20 mouse cellular contexts compared by ENCODE assay signal in the genomic region with DNA sequence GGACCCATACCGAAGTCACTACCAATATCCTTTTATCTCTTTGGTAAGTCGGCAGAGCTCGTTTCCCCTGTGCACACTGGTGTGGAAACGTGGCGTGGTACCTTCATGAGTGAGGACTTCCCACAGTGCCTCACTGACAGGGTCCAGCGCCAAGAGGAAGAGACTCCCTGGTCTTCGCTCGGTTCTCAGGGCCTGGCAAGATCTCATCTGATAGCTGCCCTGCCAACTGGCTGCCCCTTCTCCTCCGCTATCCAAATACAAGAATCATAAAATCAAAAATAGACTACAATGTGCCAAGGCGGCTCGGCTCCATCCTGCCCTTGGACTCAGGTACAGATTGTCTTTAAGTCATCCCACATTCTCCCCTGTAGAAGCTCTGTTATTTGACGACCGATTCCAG. TPM values are rescaled to one million over a fixed set of nuclear protein-coding genes. Genes with fewer than 3 reads are reported as not detected.
DNase-seq lines count a peak whose midpoint lies in the region; ATAC-seq and TF ChIP-seq lines count a peak whose summit lies in the region.
"Had no signal": no experiment of that assay in that cellular context is flagged by ENCODE, and none has a peak within 500 bp of the region (broad histone marks: within the 10 kb centered on the region; RNA-seq: fewer than 3 reads in every experiment).

No protein-coding gene starts in this region.

- no peak overlapping the region for H3K4me2 ChIP-seq in kidney, postnatal 0 days (ENCODE audit: low read length)
- H3K4me2 ChIP-seq: limb, embryonic 15.5 days had no signal

- H3K27me3 ChIP-seq in kidney, postnatal 0 days (ENCODE audit: insufficient read depth, low read length) = no peaks in the 10 kb centered on the region; the same call in 1 of the 2 replicates
- H3K27me3 ChIP-seq in midbrain, embryonic 10.5 days (ENCODE audit: low read depth, poor library complexity, severe bottlenecking) = no peaks in the 10 kb centered on the region; the same call in 1 of the 2 replicates
- H3K27me3 ChIP-seq: limb, embryonic 15.5 days; stomach, embryonic 15.5 days had no signal

- no peaks in the 10 kb centered on the region for H3K9me3 ChIP-seq in kidney, postnatal 0 days (replicated peaks; ENCODE audit: low read length)
- no peaks in the 10 kb centered on the region for H3K9me3 ChIP-seq in midbrain, embryonic 10.5 days (replicated peaks)
- H3K9me3 ChIP-seq: limb, embryonic 15.5 days; megakaryocyte, embryonic 14.5 days; stomach, embryonic 15.5 days had no signal

- H3K4me3 ChIP-seq in kidney, postnatal 0 days (replicated peaks; ENCODE audit: low read depth, low read length) = no peak overlapping the region
- no peak overlapping the region for H3K4me3 ChIP-seq in midbrain, embryonic 10.5 days
- H3K4me3 ChIP-seq: limb, embryonic 15.5 days; megakaryocyte, embryonic 14.5 days; stomach, embryonic 15.5 days had no signal

- H3K9ac ChIP-seq in kidney, postnatal 0 days (ENCODE audit: low read depth, low read length) = no peak overlapping the region
- H3K9ac ChIP-seq: limb, embryonic 15.5 days; stomach, embryonic 15.5 days had no signal

- no peaks in the 10 kb centered on the region for H3K36me3 ChIP-seq in kidney, postnatal 0 days (ENCODE audit: insufficient read depth, low read length)
- H3K36me3 ChIP-seq in midbrain, embryonic 10.5 days = no peaks in the 10 kb centered on the region
- H3K36me3 ChIP-seq: limb, embryonic 15.5 days; stomach, embryonic 15.5 days had no signal

- H3K27ac ChIP-seq in kidney, postnatal 0 days = peak overlapping the region; percentile 69
- no peak overlapping the region for H3K27ac ChIP-seq in midbrain, embryonic 10.5 days (replicated peaks)
- H3K27ac ChIP-seq: limb, embryonic 15.5 days had no signal

- no peak for TF ChIP-seq CTCF in kidney, postnatal 0 days (IDR thresholded peaks at IDR 0.05; ENCODE audit: low read depth)

- no peaks in the 10 kb centered on the region; the same call in 1 of the 2 replicates for H3K4me1 ChIP-seq in kidney, postnatal 0 days (replicated peaks; ENCODE audit: insufficient read depth, low read length)
- H3K4me1 ChIP-seq in midbrain, embryonic 10.5 days = no peaks in the 10 kb centered on the region

- ATAC-seq in cerebellum, adult (ENCODE audit: insufficient number of reproducible peaks, low FRiP score, low TSS enrichment) = no peak
- no peak for ATAC-seq in kidney, postnatal 0 days (replicated peaks; ENCODE audit: low FRiP score, low read depth)
- ATAC-seq: activated CD4-positive, CD25-positive, alpha-beta regulatory T cell, adult 4 months; inflammation-experienced regulatory T-cells, adult 6 months; midbrain, embryonic 16.5 days had no signal

- DNase-seq in cerebellum, adult 11 months = peak; percentile 14
- no peak for DNase-seq in kidney, postnatal 0 days (ENCODE audit: low spot score)
- no peak for DNase-seq in kidney, adult 18-20 months
- peak; percentile 15 to 35 for DNase-seq in cerebellum, adult 18-20 months
- DNase-seq in cerebellum, postnatal 10 days = peak; percentile 45 to 63
- no peak for DNase-seq in midbrain, embryonic 10.5 days (ENCODE audit: low spot score)
- DNase-seq: B cell, adult 2 months; heart, adult 18-20 months; lung, postnatal 10 days; thymus, postnatal 14 days had no signal

- 50% methylated on average over 13 of the region's 13 CpGs for WGBS in kidney, postnatal 0 days
- WGBS in midbrain, embryonic 10.5 days = 85% methylated on average over 13 of the region's 13 CpGs

RNA-seq across cellular contexts. Expression of a gene that starts 11.4 kb away (rescaled TPM):
- 0.08 TPM in 1 of 2 replicates, not detected in the other for polyA plus RNA-seq in kidney, postnatal 0 days (2015; fragmentation: Nextera tagmentation; extraction: Ambion mirVana)
- polyA plus RNA-seq in midbrain, embryonic 10.5 days (2016; fragmentation: Nextera tagmentation; extraction: Ambion mirVana) = not detected in 2 replicates
- polyA plus RNA-seq: hindbrain, embryonic 11.5 days; liver, embryonic 16.5 days; midbrain, embryonic 16.5 days; spleen, adult 2 months had no signal

Comparison
In these comparisons a context has a peak if more than half of its experiments do, and no peak if none do; other contexts are left out.
1. DNase-seq: peak in cerebellum, adult 11 months (single experiment), cerebellum, adult 18-20 months (2 of 2) and cerebellum, postnatal 10 days (2 of 2); none in kidney, postnatal 0 days (single experiment), kidney, adult 18-20 months (single experiment) and midbrain, embryonic 10.5 days (single experiment).